Mouse (Mus musculus) embryonic facial prominence, embryonic 14.5 days (tissue): ENCODE measurements around the gene Mdm1. TPM values are rescaled to one million over a fixed set of nuclear protein-coding genes. Genes with fewer than 3 reads are reported as not detected.

Experiments
- ATAC-seq: fragments of 200-750 bp; cut with Nextera tagmentation; 2 replicates; pipeline ENCODE4 v1.8.0; 2017; ENCODE audit warnings: low read depth, moderate number of reproducible peaks, moderate TSS enrichment
- DNase-seq: peaks from one replicate; pipeline ENCODE4 v3.0.0-alpha.2; 2015; ENCODE audit warnings: low spot score
- H3K27ac ChIP-seq: fragments of 300-500 bp; sonication (generic); replicated peaks from 2 replicates; pipeline ENCODE4 v1.5.1; 2014; ENCODE audit warnings: low read depth, mild to moderate bottlenecking, low read length, moderate library complexity
- H3K27me3 ChIP-seq: fragments of 300-500 bp; sonication (generic); replicated peaks from 2 replicates; pipeline ENCODE4 v1.6.1; 2014; ENCODE audit warnings: low read length; ENCODE audit not compliant: control insufficient read depth, insufficient read depth
- H3K36me3 ChIP-seq: fragments of 300-500 bp; sonication (generic); 2 replicates; pipeline ENCODE4 v1.6.1; 2014; ENCODE audit warnings: low read length, mixed read lengths; ENCODE audit not compliant: control insufficient read depth, insufficient read depth
- H3K4me1 ChIP-seq: fragments of 300-500 bp; sonication (generic); 2 replicates; pipeline ENCODE4 v1.6.1; 2014; ENCODE audit warnings: antibody characterized with exemption, low read length; ENCODE audit not compliant: control insufficient read depth, insufficient read depth
- H3K4me2 ChIP-seq: fragments of 300-500 bp; sonication (generic); 2 replicates; pipeline ENCODE4 v1.6.1; 2014; ENCODE audit warnings: low read depth, mild to moderate bottlenecking, low read length, moderate library complexity, mixed read lengths
- H3K4me3 ChIP-seq: fragments of 300-500 bp; sonication (generic); 2 replicates; pipeline ENCODE4 v1.5.1; 2014; ENCODE audit warnings: low read depth, mild to moderate bottlenecking, low read length
- H3K9ac ChIP-seq: fragments of 300-500 bp; sonication (generic); 2 replicates; pipeline ENCODE4 v1.6.1; 2014; ENCODE audit warnings: low read depth, mild to moderate bottlenecking, low read length, moderate library complexity, mixed read lengths
- H3K9me3 ChIP-seq: fragments of 300-500 bp; sonication (generic); 2 replicates; pipeline ENCODE4 v1.6.1; 2016; ENCODE audit warnings: low read length; ENCODE audit not compliant: control insufficient read depth
- WGBS: fragments of 180-500 bp; shearing (Covaris S2); extraction: QIAGEN DNeasy Blood & Tissue Kit; methylation state at CpG from one replicate; pipeline ENCODE4 v1.1.7; 2014; 5-methylcytosine and 5-hydroxymethylcytosine counted together
- polyA plus RNA-seq: library from polyadenylated mRNA; unstranded; fragments of >200 nt; fragmentation: Nextera tagmentation; extraction: Ambion mirVana; gene quantifications from 2 replicates; pipeline ENCODE4 v1.2.1, GENCODE M21; 2014

Gene Mdm1
- polyA plus RNA-seq, 1 experiment from 2014 or later, result 27.2 TPM

DNA sequence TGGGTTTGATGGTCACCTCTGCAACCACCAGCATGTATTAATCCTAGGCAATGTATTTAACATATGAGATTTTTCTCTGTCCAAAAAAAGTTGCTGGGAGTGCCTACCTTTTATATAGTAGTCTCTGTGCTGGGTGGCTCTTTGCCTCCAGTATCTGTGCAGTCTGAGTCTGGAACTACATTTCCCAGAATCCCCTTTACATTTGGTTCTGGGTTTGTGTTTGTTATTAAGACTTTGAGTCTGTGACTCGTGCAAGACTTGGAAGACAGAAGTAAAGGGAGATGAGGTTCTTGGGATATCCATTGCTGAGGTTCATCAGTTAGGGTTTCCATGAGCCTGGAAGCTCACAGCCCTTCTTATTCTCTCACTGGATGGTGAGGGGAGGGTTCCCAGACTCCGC, 11.6 kb upstream of the Mdm1 start:
- no peak overlapping the region for H3K27ac ChIP-seq

DNA sequence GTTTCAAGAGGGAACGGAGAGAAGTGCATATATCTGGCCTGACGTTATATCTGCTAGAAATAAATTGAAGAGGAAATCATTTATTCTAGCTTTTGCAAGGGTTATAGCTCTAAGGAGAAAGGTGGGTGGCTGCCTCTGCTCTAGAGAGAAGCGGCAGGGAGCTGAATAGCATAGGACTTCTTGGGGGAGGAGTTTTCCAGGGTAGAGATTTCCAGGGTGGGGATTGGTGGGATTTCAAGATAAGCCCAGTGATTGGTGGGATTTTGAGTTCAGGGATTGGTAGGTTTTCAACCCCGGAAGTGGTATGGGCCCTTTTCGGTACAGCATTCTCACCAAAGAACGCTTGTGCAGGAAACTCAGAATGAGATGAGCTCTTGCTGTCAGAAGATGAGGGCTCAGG, 8.6 kb upstream of the Mdm1 start:
- WGBS, result 65% methylated on average over 6 of the region's 6 CpGs
- H3K4me3 ChIP-seq, result no peak overlapping the region
- H3K4me1 ChIP-seq, result no peaks in the 10 kb centered on the region
- H3K36me3 ChIP-seq, result no peaks in the 10 kb centered on the region
- H3K27ac ChIP-seq, result no peak overlapping the region
- peaks cover 11% of the 10 kb centered on the region; the same call in 1 of the 2 replicates for H3K27me3 ChIP-seq
- ATAC-seq (peak; percentile 41; the same call in 1 of the 2 replicates), DNase-seq (peak; percentile 18)
- H3K9ac ChIP-seq, result no peak overlapping the region
- H3K4me2 ChIP-seq, result peak overlapping the region; percentile 6; the same call in 1 of the 2 replicates
- H3K9me3 ChIP-seq, result no peaks in the 10 kb centered on the region

More for the DNA sequence above, 11.6 kb upstream of the Mdm1 start:
- no peak overlapping the region for H3K4me2 ChIP-seq
- H3K9me3 ChIP-seq, result no peaks in the 10 kb centered on the region
- WGBS, result 41% methylated on average over 2 of the region's 2 CpGs
- H3K36me3 ChIP-seq, result no peaks in the 10 kb centered on the region
- H3K27me3 ChIP-seq, result peaks cover 11% of the 10 kb centered on the region; the same call in 1 of the 2 replicates
- no peak overlapping the region for H3K4me3 ChIP-seq
- no peaks in the 10 kb centered on the region for H3K4me1 ChIP-seq
- no peak overlapping the region for H3K9ac ChIP-seq
- DNase-seq, result no peak
- no peak for ATAC-seq

DNA sequence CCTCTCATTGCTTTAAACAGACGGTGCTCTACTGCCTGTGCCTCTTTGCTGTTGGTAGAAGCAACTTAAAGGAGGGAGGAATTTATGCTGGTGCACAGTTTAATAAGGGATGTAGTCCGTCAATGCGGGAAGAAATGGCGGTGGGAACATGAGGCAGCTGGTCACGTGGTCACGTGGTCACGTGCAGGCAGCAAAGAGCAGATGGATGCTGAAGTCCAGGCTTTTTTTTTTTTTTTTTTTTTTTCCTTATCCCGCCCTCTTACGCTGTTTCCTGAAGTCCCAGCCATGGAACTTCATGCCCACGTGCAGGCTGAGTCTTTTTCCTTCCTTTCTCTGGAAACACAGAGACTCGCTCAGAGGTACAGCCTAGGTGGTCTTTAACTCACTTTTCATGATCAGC, 3.1 kb upstream of the Mdm1 start:
- Histone ChIP-seq H3K4me1 (0 out of 2 replicates have a peak, but pooled peaks cover 3% of the 10 kb centered on the region), H3K9me3 (no peaks in the 10 kb centered on the region), H3K27me3 (no peaks in the 10 kb centered on the region), H3K36me3 (no peaks in the 10 kb centered on the region), H3K4me3 (no peak overlapping the region), H3K4me2 (no peak overlapping the region), H3K9ac (no peak overlapping the region), H3K27ac (no peak overlapping the region)
- ATAC-seq (no peak), DNase-seq (no peak)
- WGBS, result 92% methylated on average over 11 of the region's 11 CpGs

DNA sequence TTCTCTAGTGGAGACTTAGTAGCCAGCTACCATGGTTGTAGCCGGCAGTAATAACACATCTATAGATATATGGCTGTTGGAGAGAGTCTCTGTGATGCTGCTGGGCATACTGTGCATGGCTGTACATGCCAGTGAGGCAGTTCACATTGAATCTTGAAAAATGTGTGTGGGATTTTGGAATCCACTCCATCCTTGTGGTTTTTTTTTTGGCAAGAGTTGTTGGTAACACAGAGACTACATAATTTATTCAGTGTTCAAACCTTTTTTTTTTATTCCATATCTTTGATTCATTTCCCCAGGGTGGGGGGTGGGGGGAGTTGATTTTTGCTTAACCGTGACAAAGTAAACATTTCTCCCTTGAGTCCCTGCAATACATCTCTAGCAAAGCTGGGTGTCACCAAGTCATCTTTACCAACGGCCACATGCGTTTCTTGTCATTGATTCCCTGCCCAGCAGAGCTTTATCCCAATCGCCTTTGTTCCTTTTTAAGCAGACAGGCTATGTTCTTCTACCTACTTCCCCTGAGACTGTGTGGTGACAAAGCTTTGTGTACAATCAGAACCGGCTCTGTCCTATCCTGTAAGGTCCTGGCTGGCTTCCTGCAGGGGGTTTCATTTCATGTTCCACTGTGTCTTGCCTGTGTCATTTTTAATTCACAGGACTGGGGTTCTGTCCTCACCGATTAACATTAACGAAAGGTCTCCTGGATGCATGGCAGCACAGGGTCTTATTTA, 1.6 kb upstream of the Mdm1 start:
- Histone ChIP-seq H3K36me3 (no peaks in the 10 kb centered on the region), H3K27me3 (no peaks in the 10 kb centered on the region), H3K27ac (no peak overlapping the region), H3K9me3 (no peaks in the 10 kb centered on the region), H3K4me2 (no peak overlapping the region), H3K4me3 (no peak overlapping the region), H3K4me1 (0 out of 2 replicates have a peak, but pooled peaks cover 3% of the 10 kb centered on the region), H3K9ac (no peak overlapping the region)
- ATAC-seq (no peak), DNase-seq (no peak)
- WGBS, result 76% methylated on average over 8 of the region's 8 CpGs

DNA sequence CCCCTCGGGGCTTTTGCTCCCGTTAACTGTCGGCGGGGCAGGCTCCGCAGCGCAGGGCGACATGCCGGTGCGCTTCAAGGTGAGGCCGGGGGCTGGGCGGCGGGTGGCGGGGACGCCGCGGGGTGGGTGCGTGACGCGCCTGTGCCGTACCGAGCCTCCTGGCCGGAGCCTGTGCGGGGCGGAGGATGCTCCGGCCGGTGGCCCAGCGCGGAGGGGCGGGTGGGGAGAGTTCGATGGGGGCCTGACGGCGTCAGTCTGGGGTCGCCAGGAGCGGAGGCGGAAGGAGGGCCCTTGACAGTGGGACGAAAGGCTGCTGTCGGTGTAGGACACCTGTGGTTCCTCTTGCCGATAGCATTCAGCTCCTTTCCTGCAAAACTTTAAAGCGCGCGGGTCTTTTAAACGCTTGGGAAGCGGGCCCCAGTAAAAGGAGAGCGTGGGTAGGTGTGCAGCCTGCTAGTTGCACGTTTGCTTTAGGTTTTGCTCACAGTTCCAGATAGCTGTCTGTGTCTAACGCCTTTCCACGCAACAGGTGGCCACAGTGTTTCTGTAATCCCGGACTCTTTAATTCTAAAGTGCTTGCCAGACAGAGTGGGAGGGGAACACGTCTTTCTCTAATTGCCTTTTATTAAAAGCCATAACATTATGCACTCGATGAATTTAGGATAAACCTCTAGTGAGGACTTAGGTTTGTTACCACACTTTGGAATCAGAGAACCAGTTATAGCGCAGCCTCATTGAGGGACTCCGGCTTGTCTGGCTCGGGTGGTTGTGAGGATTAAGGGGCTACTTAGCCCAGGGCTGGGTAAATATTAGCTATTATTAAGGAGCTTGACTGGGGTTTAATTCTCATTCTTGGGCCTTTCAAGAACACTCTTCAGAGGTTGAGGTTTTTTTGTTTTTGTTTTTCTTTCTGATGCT, 532 bp downstream of the Mdm1 start:
- Histone ChIP-seq H3K4me2 (peak overlapping the region; percentile 69), H3K9ac (peak overlapping the region; percentile 74), H3K27me3 (no peaks in the 10 kb centered on the region), H3K4me1 (0 out of 2 replicates have a peak, but pooled peaks cover 3% of the 10 kb centered on the region), H3K27ac (peak overlapping the region; percentile 8; the same call in 1 of the 2 replicates), H3K9me3 (no peaks in the 10 kb centered on the region), H3K36me3 (no peaks in the 10 kb centered on the region; the same call in none of the 2 replicates), H3K4me3 (peak overlapping the region; percentile 76)
- DNase-seq (peak; percentile 29), ATAC-seq (peak; percentile 70; the same call in 1 of the 2 replicates)
- 3% methylated on average over 28 of the region's 53 CpGs for WGBS

DNA sequence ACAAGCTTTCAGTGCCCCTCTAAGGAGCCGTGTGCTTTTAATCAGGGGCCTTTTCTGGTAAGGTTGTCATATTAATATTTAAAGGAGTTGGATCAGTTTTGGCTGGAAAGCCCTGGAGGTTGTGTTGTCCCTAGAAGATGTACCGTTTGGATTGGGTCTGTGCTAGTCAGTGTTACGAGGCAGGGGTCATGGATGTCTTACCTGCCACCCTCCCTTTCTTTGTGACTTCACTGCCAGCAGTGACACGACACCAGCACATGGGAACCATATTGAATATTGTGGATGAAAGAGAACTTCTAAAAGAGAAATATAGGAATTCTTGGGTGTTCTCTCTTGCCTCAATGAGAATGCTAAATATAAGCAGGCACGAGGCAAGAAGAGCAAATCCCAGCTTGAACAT, 7.8 kb downstream of the Mdm1 start:
- Histone ChIP-seq H3K36me3 (peaks cover 21% of the 10 kb centered on the region), H3K9ac (no peak overlapping the region), H3K4me2 (no peak overlapping the region), H3K27me3 (no peaks in the 10 kb centered on the region), H3K4me3 (no peak overlapping the region), H3K27ac (no peak overlapping the region), H3K4me1 (no peaks in the 10 kb centered on the region; the same call in 1 of the 2 replicates), H3K9me3 (no peaks in the 10 kb centered on the region)
- DNase-seq (no peak), ATAC-seq (no peak)
- 64% methylated on average over 5 of the region's 5 CpGs for WGBS

DNA sequence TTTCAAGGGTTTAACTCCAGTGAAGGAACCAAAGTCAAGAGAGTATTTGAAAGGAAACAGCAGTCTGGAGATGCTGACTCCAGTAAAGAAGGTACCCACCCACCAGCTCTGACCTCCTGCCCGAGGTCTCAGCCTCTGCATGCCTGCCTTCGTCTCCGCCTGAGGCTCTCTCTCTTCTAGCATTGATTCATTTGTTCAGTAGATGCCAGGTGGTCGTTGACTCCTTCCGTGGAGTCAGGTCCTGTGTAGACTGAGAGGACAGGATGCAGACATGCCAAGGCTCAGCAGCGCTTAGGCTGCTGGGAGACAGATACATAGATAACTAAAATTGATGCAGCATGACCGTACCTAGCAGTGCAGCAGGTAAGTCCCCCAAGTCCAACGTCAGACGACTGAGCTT, 9.3 kb downstream of the Mdm1 start:
- H3K9me3 ChIP-seq, result no peaks in the 10 kb centered on the region
- no peak overlapping the region for H3K9ac ChIP-seq
- no peaks in the 10 kb centered on the region for H3K27me3 ChIP-seq
- no peaks in the 10 kb centered on the region; the same call in 1 of the 2 replicates for H3K4me1 ChIP-seq
- peaks cover 26% of the 10 kb centered on the region for H3K36me3 ChIP-seq
- H3K4me2 ChIP-seq, result no peak overlapping the region
- ATAC-seq, result no peak
- WGBS, result 83% methylated on average over 9 of the region's 9 CpGs
- no peak for DNase-seq
- no peak overlapping the region for H3K4me3 ChIP-seq
- H3K27ac ChIP-seq, result no peak overlapping the region

DNA sequence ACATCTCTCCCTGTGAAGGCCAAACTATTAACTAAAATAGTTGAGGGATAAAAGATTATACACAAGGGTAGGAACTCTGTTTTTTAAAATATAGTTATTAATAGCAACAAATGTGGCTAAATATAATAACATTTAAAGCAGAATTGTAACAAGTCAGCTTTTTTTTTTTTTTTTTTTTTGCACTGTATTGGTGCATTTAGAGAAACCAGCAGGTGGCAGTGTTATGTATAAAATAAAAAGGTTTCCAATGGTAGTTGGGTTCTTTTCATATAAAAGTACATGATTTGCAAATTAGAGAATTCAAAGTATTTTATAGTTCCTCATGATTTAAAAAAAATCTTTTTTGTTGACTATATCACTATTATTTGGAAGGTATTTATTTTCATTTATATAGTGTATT, 14.3 kb downstream of the Mdm1 start:
- peaks cover 55% of the 10 kb centered on the region for H3K36me3 ChIP-seq
- DNase-seq (peak; percentile 70), ATAC-seq (no peak)
- H3K27ac ChIP-seq, result no peak overlapping the region
- no peaks in the 10 kb centered on the region for H3K9me3 ChIP-seq
- no peak overlapping the region for H3K9ac ChIP-seq
- H3K4me3 ChIP-seq, result no peak overlapping the region
- no peaks in the 10 kb centered on the region for H3K27me3 ChIP-seq
- no peaks in the 10 kb centered on the region for H3K4me1 ChIP-seq
- no peak overlapping the region for H3K4me2 ChIP-seq
